Mouse (Mus musculus): ENCODE results near the gene Phldb1. TPM values are rescaled to one million over a fixed set of nuclear protein-coding genes. Genes with fewer than 3 reads are reported as not detected.

Phldb1 gene
- total and polyA plus RNA-seq, 2 experiments from 2014 or later: 35.3 to 152 TPM

- Histone ChIP-seq H3K36me3 (ENCODE audit: insufficient read depth, low read length) (peaks cover 40% of the 10 kb centered on the region; the same call in 1 of the 2 replicates), H3K9ac (replicated peaks; ENCODE audit: low read length) (no peak overlapping the region), H3K9me3 (ENCODE audit: low read length) (no peaks in the 10 kb centered on the region), H3K4me2 (ENCODE audit: low read depth, low read length) (no peak overlapping the region), H3K27me3 (ENCODE audit: insufficient read depth, low read length) (no peaks in the 10 kb centered on the region), H3K27ac (no peak overlapping the region), H3K4me1 (ENCODE audit: insufficient read depth, low read length) (peaks cover 13% of the 10 kb centered on the region), H3K4me3 (ENCODE audit: low read length) (no peak overlapping the region)
- DNase-seq (ENCODE audit: low spot score) (no peak), ATAC-seq (no peak)
- 69% methylated on average over 17 of the region's 17 CpGs for WGBS
- TF ChIP-seq CTCF (IDR thresholded peaks at IDR 0.05; ENCODE audit: low read depth): no peak
Observed at GRCm38 (mm10) chr9:44711602-44712001, 23.4 kb downstream of the Phldb1 start.

GRCm38 (mm10) chr9:44710213-44710612 is 24.8 kb downstream of the Phldb1 start:
- H3K4me3 ChIP-seq (ENCODE audit: low read length): no peak overlapping the region
- H3K4me1 ChIP-seq (ENCODE audit: insufficient read depth, low read length): peaks cover 13% of the 10 kb centered on the region
- peak overlapping the region; percentile 30; the same call in 1 of the 2 replicates for H3K9ac ChIP-seq (replicated peaks; ENCODE audit: low read length)
- peaks cover 31% of the 10 kb centered on the region; the same call in 1 of the 2 replicates for H3K36me3 ChIP-seq (ENCODE audit: insufficient read depth, low read length)
- no peak overlapping the region for H3K4me2 ChIP-seq (ENCODE audit: low read depth, low read length)
- H3K9me3 ChIP-seq (ENCODE audit: low read length): no peaks in the 10 kb centered on the region
- no peaks in the 10 kb centered on the region for H3K27me3 ChIP-seq (ENCODE audit: insufficient read depth, low read length)
- TF ChIP-seq CTCF (IDR thresholded peaks at IDR 0.05; ENCODE audit: low read depth): no peak
- DNase-seq (ENCODE audit: low spot score): no peak
- ATAC-seq: no peak
- H3K27ac ChIP-seq: no peak overlapping the region
- 64% methylated on average over 5 of the region's 5 CpGs for WGBS

- WGBS: 44% methylated on average over 2 of the region's 2 CpGs
- H3K9ac ChIP-seq (replicated peaks; ENCODE audit: low read length): no peak overlapping the region
- peaks cover 28% of the 10 kb centered on the region; the same call in 1 of the 2 replicates for H3K36me3 ChIP-seq (ENCODE audit: insufficient read depth, low read length)
- no peaks in the 10 kb centered on the region for H3K27me3 ChIP-seq (ENCODE audit: insufficient read depth, low read length)
- ATAC-seq (peak; percentile 10; the same call in 1 of the 2 replicates), DNase-seq (ENCODE audit: low spot score) (peak; percentile 68)
- H3K27ac ChIP-seq: no peak overlapping the region
- peak; percentile 72 for TF ChIP-seq CTCF (IDR thresholded peaks at IDR 0.05; ENCODE audit: low read depth)
- no peaks in the 10 kb centered on the region for H3K9me3 ChIP-seq (ENCODE audit: low read length)
- no peak overlapping the region for H3K4me3 ChIP-seq (ENCODE audit: low read length)
- peaks cover 13% of the 10 kb centered on the region for H3K4me1 ChIP-seq (ENCODE audit: insufficient read depth, low read length)
- H3K4me2 ChIP-seq (ENCODE audit: low read depth, low read length): no peak overlapping the region
Observed at GRCm38 (mm10) chr9:44709600-44709999, 25.4 kb downstream of the Phldb1 start.

GRCm38 (mm10) chr9:44708925-44709324 is 26.1 kb downstream of the Phldb1 start:
- peaks cover 28% of the 10 kb centered on the region; the same call in 1 of the 2 replicates for H3K36me3 ChIP-seq (ENCODE audit: insufficient read depth, low read length)
- ATAC-seq: no peak
- H3K4me2 ChIP-seq (ENCODE audit: low read depth, low read length): peak overlapping the region; percentile 56

GRCm38 (mm10) chr9:44708429-44708765 is 26.6 kb downstream of the Phldb1 start:
- peak overlapping the region; percentile 27 for H3K4me3 ChIP-seq (ENCODE audit: low read length)
- WGBS: 16% methylated on average over 15 of the region's 24 CpGs
- no peaks in the 10 kb centered on the region for H3K27me3 ChIP-seq (ENCODE audit: insufficient read depth, low read length)
- peaks cover 28% of the 10 kb centered on the region; the same call in 1 of the 2 replicates for H3K36me3 ChIP-seq (ENCODE audit: insufficient read depth, low read length)
- H3K9me3 ChIP-seq (ENCODE audit: low read length): no peaks in the 10 kb centered on the region
- peak; percentile 29; the same call in 1 of the 2 replicates for TF ChIP-seq CTCF (IDR thresholded peaks at IDR 0.05; ENCODE audit: low read depth)
- DNase-seq (ENCODE audit: low spot score) (peak; percentile 68), ATAC-seq (peak; percentile 41; the same call in 1 of the 2 replicates)
- peaks cover 13% of the 10 kb centered on the region for H3K4me1 ChIP-seq (ENCODE audit: insufficient read depth, low read length)
- peak overlapping the region; percentile 35; the same call in 1 of the 2 replicates for H3K9ac ChIP-seq (replicated peaks; ENCODE audit: low read length)
- H3K4me2 ChIP-seq (ENCODE audit: low read depth, low read length): peak overlapping the region; percentile 56
- H3K27ac ChIP-seq: no peak overlapping the region

More at GRCm38 (mm10) chr9:44708925-44709324, 26.1 kb downstream of the Phldb1 start:
- 21% methylated on average over 6 of the region's 6 CpGs for WGBS
- peaks cover 13% of the 10 kb centered on the region for H3K4me1 ChIP-seq (ENCODE audit: insufficient read depth, low read length)
- DNase-seq (ENCODE audit: low spot score): peak; percentile 28
- 0 out of 2 replicates have a peak overlapping the region, but pooled peaks have one; percentile 27 for H3K4me3 ChIP-seq (ENCODE audit: low read length)
- no peak for TF ChIP-seq CTCF (IDR thresholded peaks at IDR 0.05; ENCODE audit: low read depth)
- H3K27me3 ChIP-seq (ENCODE audit: insufficient read depth, low read length): no peaks in the 10 kb centered on the region
- no peak overlapping the region for H3K27ac ChIP-seq
- no peaks in the 10 kb centered on the region for H3K9me3 ChIP-seq (ENCODE audit: low read length)
- no peak overlapping the region for H3K9ac ChIP-seq (replicated peaks; ENCODE audit: low read length)

GRCm38 (mm10) chr9:44707749-44708428 is 27.1 kb downstream of the Phldb1 start:
- no peaks in the 10 kb centered on the region for H3K9me3 ChIP-seq (ENCODE audit: low read length)
- H3K4me2 ChIP-seq (ENCODE audit: low read depth, low read length): peak overlapping the region; percentile 56
- WGBS: 22% methylated on average over 28 of the region's 28 CpGs
- peaks cover 13% of the 10 kb centered on the region for H3K4me1 ChIP-seq (ENCODE audit: insufficient read depth, low read length)
- DNase-seq (ENCODE audit: low spot score) (peak; percentile 19), ATAC-seq (0 out of 2 replicates have a peak, but pooled peaks have one; percentile 1)
- H3K27me3 ChIP-seq (ENCODE audit: insufficient read depth, low read length): no peaks in the 10 kb centered on the region
- H3K27ac ChIP-seq: no peak overlapping the region
- H3K36me3 ChIP-seq (ENCODE audit: insufficient read depth, low read length): peaks cover 25% of the 10 kb centered on the region; the same call in 1 of the 2 replicates
- H3K9ac ChIP-seq (replicated peaks; ENCODE audit: low read length): peak overlapping the region; percentile 35; the same call in 1 of the 2 replicates
- peak overlapping the region; percentile 27 for H3K4me3 ChIP-seq (ENCODE audit: low read length)
- TF ChIP-seq CTCF (IDR thresholded peaks at IDR 0.05; ENCODE audit: low read depth): no peak

GRCm38 (mm10) chr9:44699730-44700129 is 35.3 kb downstream of the Phldb1 start:
- 75% methylated on average over 5 of the region's 5 CpGs for WGBS
- ATAC-seq: no peak
- Histone ChIP-seq H3K27me3 (ENCODE audit: insufficient read depth, low read length) (no peaks in the 10 kb centered on the region), H3K9me3 (ENCODE audit: low read length) (no peaks in the 10 kb centered on the region), H3K9ac (replicated peaks; ENCODE audit: low read length) (no peak overlapping the region), H3K4me2 (ENCODE audit: low read depth, low read length) (no peak overlapping the region), H3K27ac (no peak overlapping the region), H3K36me3 (ENCODE audit: insufficient read depth, low read length) (peaks cover 65% of the 10 kb centered on the region), H3K4me1 (ENCODE audit: insufficient read depth, low read length) (no peaks in the 10 kb centered on the region), H3K4me3 (ENCODE audit: low read length) (no peak overlapping the region)
- DNase-seq (ENCODE audit: low spot score): no peak
- no peak for TF ChIP-seq CTCF (IDR thresholded peaks at IDR 0.05; ENCODE audit: low read depth)
